Mouse (Mus musculus) heart, embryonic 12.5 days (tissue): Measurements from ENCODE around the gene Tsc2. TPM values are rescaled to one million over a fixed set of nuclear protein-coding genes. Genes with fewer than 3 reads are reported as not detected.

ENCODE experiments used
- ATAC-seq: fragments of 200-750 bp; cut with Nextera tagmentation; 2 replicates; pipeline ENCODE4 v1.8.0; 2017; ENCODE audit warnings: moderate TSS enrichment, moderate library complexity; ENCODE audit not compliant: insufficient number of reproducible peaks, low FRiP score
- H3K27ac ChIP-seq: fragments of 300-500 bp; sonication (generic); 2 replicates; pipeline ENCODE4 v1.5.1; 2016; ENCODE audit warnings: mild to moderate bottlenecking, moderate library complexity; ENCODE audit not compliant: poor library complexity, severe bottlenecking
- H3K27me3 ChIP-seq: fragments of 300-500 bp; sonication (generic); replicated peaks from 2 replicates; pipeline ENCODE4 v1.6.1; 2016; ENCODE audit warnings: mild to moderate bottlenecking, moderate library complexity
- H3K36me3 ChIP-seq: fragments of 300-500 bp; sonication (generic); 2 replicates; pipeline ENCODE4 v1.6.1; 2016; ENCODE audit warnings: mild to moderate bottlenecking, moderate library complexity
- H3K4me1 ChIP-seq: fragments of 300-500 bp; sonication (generic); replicated peaks from 2 replicates; pipeline ENCODE4 v1.6.1; 2016; ENCODE audit warnings: mild to moderate bottlenecking
- H3K4me2 ChIP-seq: fragments of 300-500 bp; sonication (generic); 2 replicates; pipeline ENCODE4 v1.6.1; 2016; ENCODE audit warnings: mild to moderate bottlenecking, moderate library complexity
- H3K4me3 ChIP-seq: fragments of 300-500 bp; sonication (generic); 2 replicates; pipeline ENCODE4 v1.5.1; 2016; ENCODE audit warnings: mild to moderate bottlenecking
- H3K9ac ChIP-seq: fragments of 300-500 bp; sonication (generic); 2 replicates; pipeline ENCODE4 v1.6.1; 2016; ENCODE audit warnings: mild to moderate bottlenecking, moderate library complexity
- H3K9me3 ChIP-seq: fragments of 300-500 bp; sonication (generic); replicated peaks from 2 replicates; pipeline ENCODE4 v1.6.1; 2016; ENCODE audit warnings: mild to moderate bottlenecking, moderate library complexity
- WGBS: fragments of 180-500 bp; shearing (Covaris S2); methylation state at CpG from one replicate; pipeline ENCODE4 v1.1.7; 2016; 5-methylcytosine and 5-hydroxymethylcytosine counted together
- polyA plus RNA-seq: library from polyadenylated mRNA; unstranded; fragments of >200 nt; fragmentation: Nextera tagmentation; extraction: Ambion mirVana; gene quantifications from 2 replicates; pipeline ENCODE4 v1.2.1, GENCODE M21; 2016

Tsc2 gene
- polyA plus RNA-seq, 1 experiment from 2014 or later, result 66.5 TPM

DNA sequence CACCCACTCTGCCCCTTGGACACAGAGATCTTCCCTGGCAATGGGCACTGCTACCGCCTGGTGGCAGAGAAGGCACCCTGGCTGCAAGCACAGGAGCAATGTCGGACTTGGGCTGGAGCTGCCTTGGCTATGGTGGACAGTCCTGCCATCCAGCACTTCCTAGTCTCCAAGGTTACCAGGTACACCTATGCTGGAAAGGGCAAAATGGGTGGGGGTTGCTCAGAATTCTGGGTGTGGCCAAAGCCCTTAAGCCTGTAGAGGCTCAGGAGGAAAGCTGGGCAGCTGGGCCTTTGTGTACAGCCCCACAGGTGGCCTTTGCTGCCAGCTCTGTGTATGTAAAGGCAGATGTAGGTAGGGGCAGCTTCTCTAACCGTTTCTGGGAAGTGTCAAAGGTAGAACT, 66.6 kb downstream of the Tsc2 start:
- Histone ChIP-seq H3K36me3 (peaks cover 43% of the 10 kb centered on the region), H3K4me1 (peaks cover 27% of the 10 kb centered on the region)
- WGBS, result 73% methylated on average over 3 of the region's 3 CpGs

DNA sequence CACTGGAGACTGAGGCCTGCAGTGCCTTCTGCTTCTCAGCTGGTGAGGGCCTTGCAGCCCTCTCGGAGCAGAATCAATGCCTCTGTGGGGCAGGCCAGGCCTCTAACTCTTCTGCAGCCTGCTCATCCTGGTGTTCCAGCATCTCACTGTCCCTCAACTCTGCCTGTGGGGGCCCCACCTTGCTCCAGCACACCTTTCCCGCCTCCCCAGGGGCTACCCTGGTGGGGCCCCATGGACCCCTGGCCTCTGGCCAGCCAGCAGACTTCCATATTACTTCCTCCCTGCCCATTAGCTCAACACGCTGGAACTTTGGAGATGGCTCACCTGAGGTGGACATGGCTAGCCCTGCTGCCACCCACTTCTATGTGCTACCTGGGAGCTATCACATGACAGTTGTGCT, 67.3 kb downstream of the Tsc2 start:
- Histone ChIP-seq H3K27ac (no peak overlapping the region), H3K4me1 (peaks cover 34% of the 10 kb centered on the region), H3K4me2 (no peak overlapping the region), H3K36me3 (peaks cover 36% of the 10 kb centered on the region), H3K9ac (no peak overlapping the region), H3K9me3 (no peaks in the 10 kb centered on the region), H3K27me3 (no peaks in the 10 kb centered on the region), H3K4me3 (no peak overlapping the region)
- 82% methylated on average over 3 of the region's 3 CpGs for WGBS
- no peak for ATAC-seq

More for the DNA sequence above, 66.6 kb downstream of the Tsc2 start:
- Histone ChIP-seq H3K27ac (no peak overlapping the region), H3K9ac (no peak overlapping the region), H3K4me3 (no peak overlapping the region), H3K4me2 (no peak overlapping the region), H3K9me3 (no peaks in the 10 kb centered on the region), H3K27me3 (no peaks in the 10 kb centered on the region)
- no peak for ATAC-seq

DNA sequence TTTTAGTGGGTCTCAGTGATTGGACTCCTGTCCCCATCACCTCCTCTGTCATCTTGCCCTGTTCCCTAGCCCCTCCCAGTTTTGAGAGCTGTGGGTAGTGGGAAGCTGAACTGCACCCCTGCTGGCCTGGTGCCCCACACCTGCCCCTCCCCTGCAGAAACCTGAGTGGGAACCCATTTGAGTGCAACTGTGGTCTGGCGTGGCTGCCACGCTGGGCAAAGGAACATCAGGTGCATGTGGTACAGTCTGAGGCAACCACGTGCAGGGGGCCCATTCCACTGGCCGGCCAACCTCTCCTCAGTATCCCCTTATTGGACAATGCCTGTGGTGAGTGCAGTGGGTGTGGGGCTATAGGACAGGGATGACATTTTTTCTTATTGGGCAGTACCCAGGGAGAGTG, 68.0 kb downstream of the Tsc2 start:
- Histone ChIP-seq H3K27ac (no peak overlapping the region), H3K9me3 (no peaks in the 10 kb centered on the region), H3K27me3 (no peaks in the 10 kb centered on the region), H3K4me3 (no peak overlapping the region), H3K4me1 (peaks cover 36% of the 10 kb centered on the region), H3K36me3 (peaks cover 30% of the 10 kb centered on the region), H3K4me2 (no peak overlapping the region), H3K9ac (no peak overlapping the region)
- WGBS, result 89% methylated on average over 4 of the region's 4 CpGs
- ATAC-seq, result no peak

DNA sequence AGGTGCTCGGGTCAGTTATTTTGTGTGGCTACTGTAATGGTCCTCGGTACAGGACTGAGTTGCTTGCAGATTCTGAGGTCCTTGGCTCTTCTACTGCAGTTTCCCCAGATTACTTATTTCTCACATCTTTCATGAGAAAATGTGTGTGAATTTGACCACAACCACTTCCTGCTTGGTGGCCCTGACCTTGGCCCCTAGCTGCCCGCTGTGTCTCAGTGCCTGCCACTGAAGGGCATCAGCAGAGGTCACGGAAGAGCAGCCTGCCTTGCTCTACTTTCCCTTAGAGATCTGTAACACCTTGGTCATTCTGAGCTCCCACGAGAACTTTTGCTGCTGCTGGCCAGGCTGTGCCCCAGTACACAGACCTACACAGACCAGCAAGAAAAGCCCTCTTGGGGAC, 68.8 kb downstream of the Tsc2 start:
- no peak for ATAC-seq
- H3K4me1 ChIP-seq, result peaks cover 43% of the 10 kb centered on the region
- WGBS, result 65% methylated on average over 5 of the region's 5 CpGs
- H3K36me3 ChIP-seq, result peaks cover 22% of the 10 kb centered on the region
- H3K27me3 ChIP-seq, result no peaks in the 10 kb centered on the region
- H3K4me3 ChIP-seq, result no peak overlapping the region
- H3K9me3 ChIP-seq, result no peaks in the 10 kb centered on the region
- no peak overlapping the region for H3K9ac ChIP-seq
- no peak overlapping the region for H3K27ac ChIP-seq
- H3K4me2 ChIP-seq, result no peak overlapping the region

DNA sequence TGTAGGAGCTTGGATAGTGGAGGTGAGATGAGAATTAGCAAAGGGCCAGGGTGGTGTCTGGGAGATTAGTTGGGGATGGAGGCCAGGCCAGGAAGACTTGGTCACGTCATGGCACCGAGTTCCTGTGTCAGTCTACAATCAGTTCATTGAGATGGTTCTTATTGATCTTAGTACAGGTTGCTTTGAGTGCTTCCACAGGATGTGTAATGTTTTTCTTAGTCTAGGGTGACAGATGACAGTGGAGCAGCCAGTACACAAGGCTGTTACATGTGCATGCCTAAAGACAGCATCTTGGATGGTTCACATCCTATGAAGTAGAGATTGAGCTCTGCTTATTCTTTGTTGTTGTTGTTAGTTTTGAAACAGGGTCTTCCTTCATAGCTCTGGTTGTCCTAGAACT, 70.8 kb downstream of the Tsc2 start:
- Histone ChIP-seq H3K27me3 (no peaks in the 10 kb centered on the region), H3K36me3 (peaks cover 16% of the 10 kb centered on the region), H3K4me3 (no peak overlapping the region), H3K4me2 (no peak overlapping the region), H3K27ac (no peak overlapping the region), H3K9ac (no peak overlapping the region), H3K4me1 (peaks cover 47% of the 10 kb centered on the region), H3K9me3 (no peaks in the 10 kb centered on the region)
- ATAC-seq, result no peak
- 59% methylated on average over 2 of the region's 2 CpGs for WGBS

DNA sequence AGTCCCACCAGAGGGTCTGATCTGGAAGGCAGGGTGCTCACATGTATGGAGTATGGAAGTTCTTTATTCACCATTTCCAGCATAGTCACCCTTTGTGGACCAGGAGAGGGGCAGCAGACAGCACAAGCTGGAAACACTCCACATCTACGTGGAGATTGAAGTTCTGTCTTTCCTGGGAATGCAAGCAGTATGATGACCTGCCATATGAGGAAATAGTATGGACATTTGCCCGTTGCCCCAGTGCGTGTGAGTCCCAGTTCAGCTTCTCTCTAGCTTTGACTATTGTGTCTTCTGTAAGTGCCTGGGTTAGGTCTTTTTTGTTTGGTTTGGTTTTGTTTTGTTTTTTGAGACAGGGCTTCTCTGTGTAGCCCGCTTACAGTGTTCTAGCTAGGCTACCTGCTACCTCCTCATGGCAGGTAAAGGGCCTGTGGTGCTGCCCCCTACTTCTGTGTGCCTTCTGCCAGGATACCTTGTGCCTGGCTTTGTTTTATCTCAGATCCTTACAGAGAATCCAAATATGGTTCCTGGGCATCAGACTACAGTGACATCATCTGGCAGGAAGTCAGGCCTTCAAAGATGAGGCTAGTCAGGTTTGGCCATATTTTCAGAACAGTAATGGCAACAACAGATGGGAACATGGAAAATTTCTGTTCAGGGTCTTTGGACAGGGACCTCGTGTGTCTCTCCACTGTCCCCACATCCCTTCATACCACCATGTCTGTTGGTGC, 72.0 kb downstream of the Tsc2 start:
- Histone ChIP-seq H3K27me3 (no peaks in the 10 kb centered on the region), H3K4me3 (no peak overlapping the region), H3K36me3 (peaks cover 7% of the 10 kb centered on the region), H3K9me3 (no peaks in the 10 kb centered on the region), H3K9ac (no peak overlapping the region), H3K4me1 (peaks cover 46% of the 10 kb centered on the region), H3K4me2 (no peak overlapping the region), H3K27ac (no peak overlapping the region)
- 86% methylated on average over 5 of the region's 5 CpGs for WGBS
- ATAC-seq, result no peak

DNA sequence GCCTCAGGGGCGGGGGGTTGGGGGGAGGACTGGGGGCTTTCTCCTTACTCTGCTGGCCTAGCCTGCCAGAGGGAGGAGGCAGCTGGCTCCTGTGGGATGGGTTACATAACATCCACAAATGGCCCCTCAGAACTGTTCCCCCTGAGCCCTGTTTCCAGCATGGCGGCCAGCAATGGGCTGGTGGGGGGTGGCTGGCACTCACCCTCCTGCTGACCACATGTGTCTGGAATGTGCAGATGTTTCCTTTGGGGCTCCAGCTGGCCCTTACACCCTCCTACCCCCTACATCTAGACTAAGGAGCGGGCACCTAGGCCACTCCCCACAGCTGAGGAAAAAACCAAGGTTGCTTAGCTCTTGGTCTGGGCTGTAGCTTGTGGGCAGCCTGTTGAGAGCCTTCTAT, 73.3 kb downstream of the Tsc2 start:
- peak overlapping the region; percentile 3; the same call in 1 of the 2 replicates for H3K4me2 ChIP-seq
- no peak overlapping the region for H3K9ac ChIP-seq
- no peak overlapping the region for H3K4me3 ChIP-seq
- H3K36me3 ChIP-seq, result no peaks in the 10 kb centered on the region
- peaks cover 46% of the 10 kb centered on the region for H3K4me1 ChIP-seq
- H3K9me3 ChIP-seq, result no peaks in the 10 kb centered on the region
- 70% methylated on average over 3 of the region's 3 CpGs for WGBS
- ATAC-seq, result peak; percentile 40; the same call in 1 of the 2 replicates
- peak overlapping the region; percentile 71 for H3K27ac ChIP-seq
- H3K27me3 ChIP-seq, result no peaks in the 10 kb centered on the region

DNA sequence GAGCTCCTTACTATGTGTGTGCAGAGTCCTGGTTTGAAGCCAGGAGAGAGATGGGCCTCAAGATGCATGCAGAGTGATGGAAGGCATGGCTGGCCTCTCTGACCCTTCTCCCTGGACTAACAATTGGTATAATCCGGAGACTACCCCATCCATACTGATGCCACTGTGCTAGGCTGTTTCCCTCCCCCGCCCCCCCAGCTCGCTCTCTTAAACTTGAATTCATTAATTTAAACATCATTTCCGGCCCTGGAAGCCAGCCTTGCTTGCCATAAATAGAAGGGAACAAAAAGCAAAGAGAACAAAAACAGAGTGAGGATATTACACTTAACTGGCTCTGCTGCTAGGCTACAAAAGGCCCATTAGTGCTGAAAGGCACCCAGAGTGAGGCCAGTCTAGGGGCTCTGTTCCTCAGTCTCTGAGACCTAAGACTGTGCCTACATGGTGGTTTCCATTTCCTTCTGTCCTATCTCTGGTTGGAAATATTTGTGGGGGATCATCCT, 73.8 kb downstream of the Tsc2 start:
- no peaks in the 10 kb centered on the region for H3K9me3 ChIP-seq
- peak overlapping the region; percentile 3; the same call in 1 of the 2 replicates for H3K4me2 ChIP-seq
- no peak overlapping the region for H3K4me3 ChIP-seq
- H3K9ac ChIP-seq, result no peak overlapping the region
- H3K4me1 ChIP-seq, result peaks cover 42% of the 10 kb centered on the region
- no peaks in the 10 kb centered on the region for H3K27me3 ChIP-seq
- ATAC-seq, result no peak; the same call in 1 of the 2 replicates
- H3K36me3 ChIP-seq, result no peaks in the 10 kb centered on the region
- H3K27ac ChIP-seq, result peak overlapping the region; percentile 71
- WGBS, result 55% methylated on average over 4 of the region's 4 CpGs

DNA sequence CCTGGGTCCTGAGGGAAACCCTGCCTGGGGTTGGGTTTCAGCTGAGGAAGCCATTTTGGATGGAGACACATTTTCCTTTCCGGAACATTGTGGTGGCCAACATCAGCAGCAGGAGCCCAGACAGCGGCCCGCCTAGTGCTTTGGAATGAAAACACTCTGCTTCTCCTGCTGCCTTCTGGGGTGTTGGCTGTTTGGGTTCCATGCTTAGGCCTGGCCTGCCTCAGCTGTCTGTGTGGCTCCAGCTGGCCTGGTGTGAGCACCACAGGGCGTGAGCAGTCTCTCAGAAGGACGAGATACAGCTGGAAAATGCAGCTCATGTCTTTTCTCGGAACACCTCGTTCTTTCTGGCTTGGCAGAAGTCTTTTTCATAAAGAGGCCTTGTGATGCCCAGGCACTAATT, 75.3 kb downstream of the Tsc2 start:
- no peak for ATAC-seq
- Histone ChIP-seq H3K9me3 (no peaks in the 10 kb centered on the region), H3K9ac (no peak overlapping the region), H3K36me3 (no peaks in the 10 kb centered on the region), H3K4me2 (no peak overlapping the region), H3K27me3 (no peaks in the 10 kb centered on the region), H3K4me1 (peaks cover 43% of the 10 kb centered on the region), H3K27ac (no peak overlapping the region), H3K4me3 (no peak overlapping the region)
- 77% methylated on average over 7 of the region's 7 CpGs for WGBS

DNA sequence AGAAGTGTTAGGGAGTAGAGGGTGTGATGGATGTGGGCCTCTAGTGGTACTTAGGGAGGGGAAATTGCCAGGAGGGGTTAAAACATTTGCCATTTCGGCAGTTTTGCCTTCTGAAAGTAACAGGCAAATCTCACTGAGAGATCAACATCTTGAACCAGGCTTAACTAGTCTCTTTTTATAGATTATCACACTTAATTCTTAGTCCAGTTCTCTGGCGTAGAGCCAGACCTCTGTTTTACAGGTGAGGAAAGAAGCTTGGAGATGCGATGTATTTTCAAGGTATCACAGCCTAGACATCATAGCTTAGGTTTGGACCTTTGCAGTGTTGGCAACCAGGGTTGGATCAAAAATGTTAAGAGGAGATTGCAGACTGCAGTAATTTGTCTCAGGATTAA, 81.4 kb downstream of the Tsc2 start:
- H3K27me3 ChIP-seq, result no peaks in the 10 kb centered on the region
- 53% methylated on average over 3 of the region's 3 CpGs for WGBS
- H3K4me1 ChIP-seq, result peaks cover 26% of the 10 kb centered on the region
- no peak for ATAC-seq
- no peaks in the 10 kb centered on the region for H3K9me3 ChIP-seq
- H3K36me3 ChIP-seq, result no peaks in the 10 kb centered on the region
- H3K9ac ChIP-seq, result peak overlapping the region; percentile 91
- H3K4me3 ChIP-seq, result peak overlapping the region; percentile 81
- H3K27ac ChIP-seq, result peak overlapping the region; percentile 92
- peak overlapping the region; percentile 81 for H3K4me2 ChIP-seq

DNA sequence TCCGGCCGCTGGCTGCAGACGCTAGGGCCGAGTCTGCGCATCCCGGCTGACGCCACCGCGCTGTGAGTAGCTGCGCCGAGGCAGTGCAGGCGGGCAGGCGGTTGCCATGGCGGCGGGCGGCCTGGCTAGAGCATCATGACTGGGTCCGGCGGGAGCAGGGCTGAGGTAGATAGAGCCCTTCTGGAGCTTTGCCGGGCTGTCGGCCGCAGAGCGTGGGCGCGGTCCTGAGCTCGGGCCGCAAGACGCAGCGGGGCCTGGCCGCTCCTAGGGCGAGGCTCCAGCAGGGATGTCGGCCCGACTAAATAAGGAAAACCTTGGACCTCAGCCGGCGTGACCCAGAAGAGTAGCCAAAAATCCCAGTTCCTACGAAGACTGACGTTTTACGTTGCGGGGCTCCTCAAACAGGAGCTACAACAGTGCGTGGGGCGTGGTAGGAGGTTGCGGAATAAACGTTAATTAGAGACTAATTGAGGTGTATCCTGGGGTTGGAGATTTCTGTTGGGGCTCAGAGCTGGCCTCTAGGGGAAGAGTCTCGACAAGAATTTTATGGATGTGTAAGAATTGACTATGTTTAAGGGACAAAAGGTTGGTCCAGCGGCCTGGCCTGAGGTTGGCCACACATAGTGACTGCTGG, 81.9 kb downstream of the Tsc2 start:
- peak; percentile 80 for ATAC-seq
- Histone ChIP-seq H3K4me2 (peak overlapping the region; percentile 81), H3K27me3 (no peaks in the 10 kb centered on the region), H3K4me1 (peaks cover 26% of the 10 kb centered on the region), H3K27ac (peak overlapping the region; percentile 92), H3K4me3 (peak overlapping the region; percentile 81), H3K9me3 (no peaks in the 10 kb centered on the region), H3K36me3 (no peaks in the 10 kb centered on the region), H3K9ac (peak overlapping the region; percentile 91)
- WGBS, result 1% methylated on average over 44 of the region's 44 CpGs
